Mouse (Mus musculus): ENCODE data around the gene Nabp2. TPM values are rescaled to one million over a fixed set of nuclear protein-coding genes. Genes with fewer than 3 reads are reported as not detected.

Nabp2 gene
- total RNA-seq, 2 experiments from 2014 or later, result 69.5 to 72.7 TPM

DNA sequence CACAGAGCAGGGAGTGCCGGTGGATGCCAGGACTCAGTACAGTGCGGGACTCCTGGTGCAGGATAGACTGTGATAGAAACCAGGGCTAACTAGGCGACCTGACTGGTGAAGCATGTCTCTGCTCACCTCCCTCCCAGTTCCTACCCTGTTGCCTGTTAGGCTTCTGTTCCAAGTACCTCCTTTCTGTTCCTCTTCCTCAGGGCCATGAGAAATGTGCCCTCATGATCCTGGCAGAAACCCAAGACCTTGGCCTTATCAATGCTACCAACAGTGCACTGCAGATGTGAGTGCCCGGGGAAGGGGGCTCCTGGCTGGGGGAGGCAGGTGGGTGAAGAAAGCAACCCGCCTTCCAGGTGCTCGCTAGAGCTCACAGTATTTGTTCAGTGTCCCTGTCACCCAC lies 21.7 kb downstream of the Nabp2 start:
- DNase-seq (ENCODE audit: low spot score in 2 of 2), result no peak

DNA sequence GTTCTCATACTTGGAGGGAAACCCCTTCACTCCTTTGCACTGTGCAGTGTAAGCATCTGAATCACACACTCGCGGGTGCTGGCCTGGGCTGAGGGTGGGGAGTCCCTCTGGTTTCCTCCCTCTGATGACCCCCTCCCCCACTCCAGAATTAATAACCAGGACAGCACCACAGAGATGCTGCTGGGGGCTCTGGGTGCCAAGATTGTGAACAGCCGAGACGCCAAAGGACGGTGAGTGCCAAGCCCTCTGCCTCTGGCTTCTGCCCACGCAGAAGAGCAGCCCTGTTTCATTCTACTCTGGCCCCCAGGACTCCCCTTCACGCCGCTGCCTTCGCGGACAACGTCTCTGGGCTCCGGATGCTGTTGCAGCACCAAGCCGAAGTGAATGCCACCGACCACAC lies 22.4 kb downstream of the Nabp2 start:
- DNase-seq (ENCODE audit: low spot score in 2 of 2), result no peak

DNA sequence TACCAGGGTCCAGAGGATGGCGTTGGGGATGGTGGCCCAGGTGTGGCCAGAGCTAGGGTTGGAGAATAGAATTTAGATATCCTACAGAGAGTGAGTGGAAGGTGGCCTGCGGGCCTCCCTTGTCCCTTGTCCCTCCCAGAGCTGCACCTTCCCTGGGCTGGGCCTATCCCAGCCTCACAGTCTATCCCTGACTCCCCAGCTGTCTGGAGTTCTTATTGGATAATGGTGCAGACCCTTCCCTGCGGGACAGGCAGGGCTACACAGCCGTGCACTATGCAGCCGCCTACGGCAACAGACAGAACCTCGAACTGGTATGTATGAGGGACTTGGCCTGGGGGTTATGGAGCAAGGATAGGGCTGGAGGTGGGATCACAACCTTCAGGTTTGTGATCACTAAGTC lies 25.4 kb downstream of the Nabp2 start:
- DNase-seq (ENCODE audit: low spot score in 2 of 2), result no peak

DNA sequence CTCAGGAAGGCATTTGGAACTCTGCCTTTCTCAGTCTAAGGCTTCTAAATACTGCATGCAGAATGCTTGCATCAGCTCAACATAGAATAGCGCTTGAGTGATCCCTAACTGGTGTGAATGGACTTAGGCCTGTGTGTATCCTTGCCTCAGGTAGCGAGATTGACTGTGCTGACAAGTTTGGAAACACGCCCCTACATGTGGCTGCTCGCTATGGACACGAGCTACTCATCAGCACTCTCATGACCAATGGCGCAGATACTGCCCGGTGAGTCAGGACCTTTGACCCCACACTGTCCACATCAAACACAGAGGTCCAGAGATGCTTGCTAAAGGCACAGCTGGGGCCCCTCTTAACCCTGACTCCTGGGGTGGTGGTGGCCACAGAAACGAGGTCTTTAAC lies 28.8 kb downstream of the Nabp2 start:
- DNase-seq (ENCODE audit: low spot score in 2 of 2), result no peak

DNA sequence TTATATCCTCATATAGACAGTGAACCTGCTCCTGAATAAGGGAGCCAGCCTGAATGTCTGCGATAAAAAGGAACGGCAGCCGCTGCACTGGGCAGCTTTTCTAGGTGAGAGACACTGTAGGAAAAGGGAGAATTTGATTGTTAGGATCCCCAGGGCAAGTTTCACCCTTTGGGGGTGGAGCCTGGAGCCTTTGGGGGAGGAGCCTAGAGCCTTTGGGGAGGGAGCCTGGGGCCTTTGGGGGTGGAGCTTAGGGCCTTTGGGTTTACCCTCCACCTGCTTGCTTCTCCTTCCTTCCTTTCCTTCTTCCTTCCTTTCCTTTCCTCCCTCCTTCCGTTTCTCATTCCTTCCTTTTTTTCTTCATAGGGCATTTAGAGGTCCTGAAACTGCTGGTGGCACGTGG lies 30.7 kb downstream of the Nabp2 start:
- no peak for DNase-seq (ENCODE audit: low spot score in 2 of 2)

DNA sequence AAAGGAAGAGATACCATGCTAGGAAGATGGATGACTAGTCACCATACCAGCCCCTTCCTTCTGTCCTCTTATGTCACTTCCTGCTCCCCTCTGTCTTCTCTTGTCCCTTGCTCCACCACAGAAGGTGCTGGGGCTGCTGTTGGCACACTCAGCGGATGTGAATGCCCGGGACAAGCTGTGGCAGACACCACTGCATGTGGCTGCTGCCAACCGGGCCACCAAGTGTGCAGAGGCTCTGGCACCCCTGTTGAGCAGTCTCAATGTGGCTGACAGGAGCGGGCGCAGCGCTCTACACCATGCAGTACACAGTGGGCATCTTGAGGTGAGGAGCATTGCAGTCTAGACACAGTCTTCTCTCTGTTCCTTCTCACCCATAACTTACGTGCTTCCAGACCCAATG lies 32.0 kb downstream of the Nabp2 start:
- DNase-seq (ENCODE audit: low spot score in 2 of 2), result no peak

DNA sequence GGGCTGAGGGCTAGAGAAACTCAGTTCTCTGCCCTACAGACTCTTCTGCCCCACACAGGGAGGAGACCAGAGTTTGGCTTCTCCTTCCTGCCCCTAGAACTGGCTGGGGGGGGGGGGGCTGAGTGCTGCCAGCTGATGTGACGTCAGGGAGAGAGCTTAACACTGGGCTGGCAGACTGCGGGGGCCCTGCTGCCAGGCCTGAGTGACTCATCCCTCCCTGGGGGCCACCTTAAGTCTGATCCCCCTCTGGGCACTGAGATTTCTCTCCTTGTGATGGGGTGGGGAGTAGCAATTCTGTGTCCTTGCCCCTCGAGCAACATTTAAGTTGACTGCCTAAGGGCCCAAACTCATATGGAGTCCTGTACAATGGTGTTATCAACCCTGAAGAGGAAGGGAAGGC lies 32.8 kb downstream of the Nabp2 start:
- no peak for DNase-seq (ENCODE audit: low spot score in 2 of 2)

DNA sequence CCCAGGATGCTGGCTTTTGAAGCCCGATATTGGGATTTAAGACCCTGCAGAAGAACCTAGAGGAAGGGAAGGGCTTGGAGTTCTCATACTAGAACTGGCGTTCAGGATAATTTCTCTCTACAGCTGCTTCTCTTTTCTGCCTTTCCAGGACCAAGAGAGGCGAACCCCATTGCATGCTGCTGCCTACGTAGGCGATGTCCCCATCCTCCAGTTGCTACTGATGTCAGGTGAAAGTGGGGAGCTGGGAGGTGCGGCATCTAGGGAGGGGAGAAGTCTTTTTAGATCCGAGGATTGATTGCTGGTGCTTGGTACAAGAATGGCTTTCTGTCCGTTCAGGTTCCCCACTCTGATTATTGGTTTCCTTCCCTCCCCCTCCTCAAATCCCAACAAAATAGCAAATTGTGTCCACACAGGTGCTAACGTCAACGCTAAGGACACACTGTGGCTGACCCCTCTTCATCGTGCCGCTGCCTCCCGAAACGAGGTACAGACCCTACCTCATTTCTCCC lies 33.3 kb downstream of the Nabp2 start:
- DNase-seq (ENCODE audit: low spot score in 2 of 2), result no peak

DNA sequence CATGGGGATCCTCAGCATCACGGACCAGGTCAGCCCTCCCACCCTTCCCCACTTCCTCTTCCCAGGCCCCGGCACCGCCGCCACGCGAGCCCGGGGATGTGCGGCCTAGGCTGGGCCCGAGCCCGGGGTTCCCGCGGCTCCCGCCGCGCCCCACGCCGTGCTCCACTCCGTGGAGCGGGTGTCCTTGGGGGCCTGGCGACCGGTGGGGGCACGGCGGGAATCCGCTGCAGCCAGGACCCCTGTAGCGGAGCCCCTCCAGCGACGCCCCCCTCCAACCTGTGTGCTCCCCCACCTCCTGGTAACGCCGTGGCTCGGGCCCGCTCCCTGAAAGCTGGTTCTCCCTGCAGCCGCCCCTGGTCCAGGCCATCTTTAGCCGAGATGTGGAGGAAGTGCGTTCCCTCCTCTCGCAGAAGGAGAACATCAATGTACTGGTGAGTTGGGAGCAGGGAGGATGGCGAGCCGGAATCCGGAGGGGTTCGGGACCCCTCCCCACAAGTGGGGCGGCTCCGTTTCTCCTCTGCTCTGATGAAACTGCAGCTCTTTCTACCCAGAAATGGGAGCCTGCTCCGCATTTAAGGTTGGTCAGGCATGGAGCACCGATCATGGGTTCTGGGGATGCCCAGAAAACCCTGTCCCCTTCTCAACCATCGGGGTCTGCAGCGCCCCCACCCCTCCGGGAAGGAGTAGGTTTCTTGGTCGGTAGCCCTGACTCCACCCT lies 33.9 kb downstream of the Nabp2 start:
- DNase-seq (ENCODE audit: low spot score in 2 of 2), result peak in 1 of 2 experiments; percentile 39

DNA sequence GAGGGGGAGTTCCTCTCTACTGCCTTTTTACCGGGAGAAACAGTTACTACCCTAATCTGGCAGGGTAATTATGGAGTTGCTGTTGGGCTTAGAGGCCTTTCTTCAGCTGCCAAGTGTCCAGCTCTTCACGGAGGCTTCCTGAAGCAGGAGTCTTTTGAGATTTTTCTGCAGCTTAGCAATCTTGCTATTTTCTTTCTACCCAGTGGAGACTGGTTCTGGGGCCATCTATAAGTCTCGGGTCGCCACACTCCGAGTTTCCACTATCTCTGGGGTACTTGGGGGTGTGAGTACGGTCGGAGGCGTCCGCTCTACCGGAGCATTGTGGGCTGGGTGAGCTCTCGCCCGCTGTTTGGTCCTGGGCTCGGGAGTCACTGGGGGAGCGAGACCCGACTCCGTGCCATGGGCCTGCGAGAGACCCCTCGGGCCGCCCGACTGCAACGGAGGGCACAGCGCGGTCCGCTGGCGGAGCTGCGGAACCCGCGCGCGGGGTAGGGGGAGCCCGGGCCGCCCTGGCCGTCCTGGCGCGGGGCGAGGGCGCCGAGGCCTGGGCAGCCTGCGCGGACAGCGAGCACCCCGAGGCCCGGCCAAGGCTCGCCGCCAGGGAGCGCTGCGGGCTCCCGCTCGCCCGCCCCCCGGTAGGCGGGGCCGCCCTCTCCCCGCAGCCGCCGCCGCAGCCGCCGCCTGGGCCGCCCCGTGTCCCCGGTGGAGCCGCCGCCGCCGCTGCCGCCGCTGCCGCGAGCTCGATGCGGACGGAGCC lies 34.7 kb downstream of the Nabp2 start, which contains the start of gene Ankrd52:
Gene Ankrd52 (plus strand): TSS at position 661 of the 757 bp plus-strand sequence.
- DNase-seq (ENCODE audit: low spot score in 2 of 2), result peak; percentile 73 to 80

DNA sequence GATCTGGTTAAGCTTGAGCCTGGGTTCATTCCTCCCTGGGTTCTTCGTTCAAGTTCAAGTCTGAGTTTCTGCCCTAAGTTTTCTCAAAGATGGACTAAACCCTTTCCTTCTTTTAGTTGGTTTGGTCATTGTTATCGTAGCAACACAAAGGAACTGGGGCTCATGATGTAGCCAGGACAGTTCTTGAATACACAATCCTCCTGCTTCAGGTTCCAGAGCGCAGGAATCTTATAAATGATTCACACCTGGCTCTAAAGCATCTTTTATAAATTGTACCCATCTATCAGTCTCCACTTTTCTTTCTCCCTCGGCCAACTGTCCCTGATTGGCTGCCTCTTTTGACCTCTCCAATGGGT lies 35.2 kb downstream of the Nabp2 start:
- DNase-seq (ENCODE audit: low spot score in 2 of 2), result no peak

DNA sequence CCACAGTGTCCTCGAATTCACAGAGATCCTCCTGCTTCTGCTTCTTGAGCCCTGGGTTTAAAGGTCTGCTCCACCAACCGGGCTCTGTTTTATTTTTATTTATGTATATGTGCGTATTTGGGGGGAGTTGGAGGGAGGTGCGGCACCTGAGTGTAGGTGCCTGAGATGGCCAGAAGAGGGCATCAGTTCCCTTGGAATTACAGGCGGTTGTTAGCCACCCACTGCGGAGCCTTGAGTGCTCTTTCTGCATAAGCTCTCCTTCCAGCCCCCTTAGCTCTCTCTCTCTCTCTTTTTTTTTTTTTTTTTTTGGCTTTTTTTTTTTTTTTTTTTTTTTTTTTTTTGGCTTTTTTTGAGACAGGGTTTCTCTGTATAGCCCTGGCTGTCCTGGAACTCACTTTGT lies 36.9 kb downstream of the Nabp2 start:
- DNase-seq (ENCODE audit: low spot score in 2 of 2), result no peak

DNA sequence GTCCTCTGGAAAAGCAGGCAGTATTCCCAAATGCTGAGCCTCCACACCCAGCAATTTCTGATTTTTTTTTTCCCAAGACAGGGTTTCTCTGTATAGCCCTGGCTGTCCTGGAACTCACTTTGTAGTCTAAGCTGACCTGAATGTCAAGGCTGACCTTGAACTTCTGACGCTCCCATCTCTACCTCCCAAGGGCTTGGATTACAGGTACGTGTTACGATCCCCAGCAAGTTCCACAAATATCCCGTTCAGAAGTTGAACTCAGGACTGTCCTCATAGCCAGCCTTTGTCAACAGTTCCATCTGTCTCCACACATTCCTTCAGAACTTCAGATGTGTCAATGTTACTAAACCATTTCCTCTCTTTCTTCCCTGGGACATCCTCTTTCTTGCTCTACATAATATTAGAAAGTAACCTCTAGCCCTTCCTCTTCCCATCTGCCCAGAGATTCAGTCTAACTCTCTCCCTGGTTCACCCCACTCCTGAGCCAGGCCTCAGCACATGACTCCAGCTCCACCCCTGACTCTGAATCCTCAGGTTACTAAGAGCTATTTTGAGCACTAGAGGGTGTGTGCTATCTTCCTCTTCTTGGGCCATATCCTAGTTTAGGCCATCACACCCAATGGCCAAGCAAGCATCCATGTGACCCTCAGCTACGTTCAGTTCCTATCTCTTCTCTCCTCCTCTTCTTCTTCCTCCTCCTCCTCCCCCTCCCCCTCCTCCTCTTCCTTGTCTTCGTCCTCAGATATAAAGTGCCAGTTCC lies 38.1 kb downstream of the Nabp2 start:
- DNase-seq (ENCODE audit: low spot score in 2 of 2), result no peak

DNA sequence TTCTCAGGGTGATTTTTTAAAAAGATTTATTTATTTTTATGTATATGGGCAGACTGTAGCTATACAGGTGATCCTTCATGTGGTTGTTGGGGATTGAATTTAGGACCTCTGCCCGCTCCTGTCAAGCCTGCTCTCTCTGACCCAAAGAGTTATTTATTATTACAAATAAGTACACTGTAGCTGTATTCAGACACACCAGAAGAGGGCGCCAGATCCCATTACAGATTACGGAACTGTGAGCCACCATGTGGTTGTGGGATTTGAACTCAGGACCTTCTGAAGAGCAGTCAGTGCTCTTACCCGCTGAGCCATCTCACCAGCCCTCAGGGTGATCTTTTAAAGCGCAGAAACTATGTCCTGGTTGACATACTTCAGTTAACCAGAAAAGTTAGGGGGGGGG lies 39.1 kb downstream of the Nabp2 start:
- no peak for DNase-seq (ENCODE audit: low spot score in 2 of 2)

DNA sequence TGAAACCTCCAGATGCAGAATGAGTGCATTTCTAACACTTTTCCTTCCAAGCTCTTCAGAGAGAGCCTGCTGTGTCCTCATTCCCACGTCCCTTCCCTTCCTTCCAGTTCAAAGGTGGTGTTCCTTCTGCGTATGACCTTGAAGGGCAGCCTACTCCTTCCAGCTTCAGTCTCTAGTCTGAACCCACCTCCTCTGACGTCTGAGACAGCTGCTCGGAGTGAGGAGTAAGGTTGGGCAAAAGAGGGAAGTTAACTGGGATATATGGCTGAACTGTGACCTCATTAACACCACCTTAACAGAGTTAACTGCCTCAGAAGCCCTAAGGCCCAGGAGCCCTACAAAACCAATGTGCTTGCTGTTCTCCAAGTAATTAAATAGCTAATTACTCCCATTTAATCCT lies 40.7 kb downstream of the Nabp2 start:
- DNase-seq (ENCODE audit: low spot score in 2 of 2), result no peak

DNA sequence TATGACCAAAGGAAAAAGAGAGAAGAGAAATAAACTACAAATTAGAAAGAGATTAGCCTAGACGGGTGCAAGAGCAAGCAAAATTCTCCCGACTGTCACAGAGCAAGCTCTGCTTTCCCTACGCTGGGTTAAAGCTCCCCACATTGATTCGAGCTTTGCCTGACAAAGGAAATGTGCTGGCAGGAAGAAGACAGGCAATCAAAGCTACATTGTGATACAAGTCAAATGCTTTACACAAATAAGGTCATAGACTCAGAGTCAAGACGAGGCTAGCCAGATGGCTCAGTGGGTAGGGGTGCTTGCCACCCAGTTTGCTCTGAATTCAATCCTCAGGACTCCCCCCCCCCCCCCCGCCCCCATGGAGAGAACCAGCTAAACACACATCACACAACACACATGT lies 41.3 kb downstream of the Nabp2 start:
- DNase-seq (ENCODE audit: low spot score in 2 of 2), result no peak

DNA sequence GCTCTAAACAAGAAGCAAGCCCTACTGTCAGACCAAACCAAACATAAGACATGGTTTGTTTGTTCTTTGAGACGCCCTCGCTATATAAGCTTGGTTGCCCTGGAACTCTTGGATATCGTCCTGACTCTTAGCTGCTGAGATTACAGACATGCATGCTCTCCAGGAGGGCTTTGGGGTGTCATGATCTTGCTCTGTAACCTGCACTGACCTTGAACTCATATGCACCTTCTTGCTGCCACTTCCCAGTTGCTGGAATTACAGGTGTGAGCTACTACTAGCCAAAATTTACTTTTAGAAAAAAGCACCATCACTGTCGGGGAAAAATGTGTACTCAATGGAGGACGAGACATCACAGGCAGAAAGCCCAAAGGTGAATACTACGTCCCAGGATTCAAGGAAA lies 41.7 kb downstream of the Nabp2 start:
- DNase-seq (ENCODE audit: low spot score in 2 of 2), result no peak

DNA sequence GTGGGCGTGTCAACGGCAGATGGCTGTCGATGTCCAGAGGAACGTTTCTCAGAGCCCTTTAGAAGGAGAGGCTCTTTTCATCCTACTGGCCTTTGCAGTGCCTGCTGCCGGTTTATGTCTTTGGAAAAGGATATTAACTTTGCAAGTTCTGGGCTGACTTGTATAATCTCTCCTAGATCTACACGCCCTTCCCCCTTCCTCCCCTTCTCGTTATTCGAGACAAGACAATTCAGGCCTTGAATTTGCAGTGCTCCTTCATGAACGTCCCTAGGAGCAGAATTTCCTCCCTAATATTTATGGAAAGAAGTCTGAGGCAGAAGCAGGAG lies 42.1 kb downstream of the Nabp2 start:
- no peak for DNase-seq (ENCODE audit: low spot score in 2 of 2)

DNA sequence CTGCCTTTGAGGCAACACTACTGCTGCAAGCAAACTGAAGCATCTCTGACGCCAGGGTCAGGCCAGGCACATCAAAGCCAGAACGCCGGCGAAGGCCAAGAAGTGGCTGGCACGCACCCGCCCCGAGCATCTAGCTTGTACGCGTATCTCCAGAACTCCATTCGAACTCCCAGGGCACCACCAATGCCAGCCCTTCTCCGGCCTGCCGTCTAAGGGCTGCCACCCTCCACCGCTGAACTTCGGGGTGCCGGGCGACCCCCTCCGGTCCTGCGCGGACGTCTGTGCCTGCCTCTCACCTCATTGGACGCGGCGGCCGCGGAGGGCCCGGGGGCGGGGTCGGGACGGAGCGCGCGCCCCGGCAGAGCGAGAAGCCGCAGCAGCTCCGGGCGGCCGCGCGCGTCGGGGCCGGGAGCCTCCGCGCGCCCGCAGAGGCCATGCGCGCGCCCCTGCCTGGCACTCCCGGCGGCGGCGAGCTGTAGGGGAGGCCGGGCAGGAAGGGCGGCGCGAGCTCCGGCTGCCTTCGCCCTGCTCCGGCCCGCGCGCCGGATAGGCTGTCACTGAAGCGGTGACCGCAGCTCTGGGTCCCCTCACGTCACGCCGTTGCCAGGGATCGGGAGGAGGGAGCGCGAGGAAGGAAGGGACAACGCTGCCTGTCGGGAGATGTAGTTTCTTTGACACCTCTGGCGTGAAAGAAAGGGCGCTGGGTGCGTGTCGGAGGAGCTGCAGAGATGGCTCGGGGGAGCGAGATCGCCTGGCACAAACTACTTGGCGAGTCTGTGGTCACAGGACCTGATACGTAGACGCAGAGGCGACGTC lies 42.7 kb downstream of the Nabp2 start, which contains the start of gene Coq10a:
Gene Coq10a (minus strand): TSS at position 596 of the 816 bp plus-strand sequence.
- DNase-seq (ENCODE audit: low spot score in 2 of 2), result peak; percentile 74 to 79

DNA sequence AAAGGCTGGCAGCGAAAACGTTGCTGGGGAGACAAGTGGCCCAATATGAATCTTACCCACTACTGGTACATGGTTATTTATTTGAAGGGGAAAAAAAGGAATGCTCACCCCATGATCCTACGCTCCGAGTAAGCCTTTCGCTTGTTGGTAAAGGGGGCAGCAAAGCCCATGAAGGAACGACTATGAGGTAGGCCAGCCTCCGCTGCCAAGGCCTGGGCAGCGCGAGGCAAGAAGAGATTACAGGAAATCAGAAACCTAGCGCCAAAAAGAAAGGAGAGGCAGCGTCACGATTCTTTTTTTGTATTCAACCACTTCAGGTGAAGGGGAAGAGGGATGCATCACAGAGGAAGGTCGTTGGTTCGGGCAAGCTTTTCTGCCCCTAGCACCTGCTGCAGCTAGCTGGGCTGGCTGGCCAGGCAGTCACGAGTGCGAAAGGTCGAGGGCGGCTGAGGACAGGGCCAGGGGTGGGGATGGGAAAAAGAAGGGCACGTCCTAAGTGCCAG lies 43.3 kb downstream of the Nabp2 start:
- no peak for DNase-seq (ENCODE audit: low spot score in 2 of 2)

DNA sequence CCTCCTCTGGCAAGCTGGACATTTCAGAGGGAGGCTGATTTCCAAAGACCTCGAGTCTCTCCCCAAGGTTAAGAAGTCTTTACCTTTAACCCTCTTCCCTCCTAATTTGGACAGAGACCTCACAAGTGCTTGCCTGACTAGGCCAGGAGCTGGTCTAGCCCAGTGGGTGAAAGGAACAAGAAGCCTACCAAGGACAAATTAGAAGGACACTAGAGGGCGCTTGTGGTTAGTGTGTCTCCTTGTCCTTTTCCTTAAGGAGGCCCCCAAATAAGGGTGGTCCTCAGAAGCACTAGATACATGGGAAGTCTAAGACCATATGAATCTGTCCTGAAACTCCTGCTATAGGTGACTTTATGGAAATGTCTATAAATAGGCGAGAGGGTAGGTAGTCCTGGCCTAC lies 48.7 kb downstream of the Nabp2 start:
- no peak for DNase-seq (ENCODE audit: low spot score in 2 of 2)
